Comparison of ENCODE assay signal across 15 mouse cellular contexts in genomic region chr11:8425226-8425570, GRCm38 (mm10).
DNase-seq lines count a peak whose midpoint lies in the region; ATAC-seq and TF ChIP-seq lines count a peak whose summit lies in the region.
"Had no signal": no experiment of that assay in that cellular context is flagged by ENCODE, and none has a peak within 500 bp of the region (broad histone marks: within the 10 kb centered on the region; RNA-seq: fewer than 3 reads in every experiment).

No protein-coding gene starts in this region.

- H3K27me3 ChIP-seq in forebrain, embryonic 11.5 days (ENCODE audit: control insufficient read depth, insufficient read depth, low read length), result no peaks in the 10 kb centered on the region
- H3K27me3 ChIP-seq in forebrain, embryonic 12.5 days, result no peaks in the 10 kb centered on the region
- H3K27me3 ChIP-seq in liver, adult 2 months (ENCODE audit: control insufficient read depth, insufficient read depth, low read length), result no peaks in the 10 kb centered on the region
- H3K27me3 ChIP-seq in limb, embryonic 15.5 days, result no peaks in the 10 kb centered on the region
- H3K27me3 ChIP-seq: heart, embryonic 15.5 days; intestine, embryonic 15.5 days; liver, embryonic 15.5 days had no signal

- H3K4me3 ChIP-seq in forebrain, embryonic 11.5 days (ENCODE audit: low read depth, low read length), result no peak overlapping the region
- no peak overlapping the region for H3K4me3 ChIP-seq in forebrain, embryonic 12.5 days (replicated peaks)
- no peak overlapping the region for H3K4me3 ChIP-seq in liver, adult 2 months (ENCODE audit: insufficient read depth, low read depth, low read length)
- H3K4me3 ChIP-seq in embryonic fibroblast, embryonic 13.5 days (ENCODE audit: insufficient read depth, low read length), result no peak overlapping the region
- H3K4me3 ChIP-seq in limb, embryonic 15.5 days, result no peak overlapping the region
- H3K4me3 ChIP-seq: heart, embryonic 15.5 days; intestine, embryonic 15.5 days; liver, embryonic 15.5 days had no signal

- no peak overlapping the region for H3K4me2 ChIP-seq in forebrain, embryonic 11.5 days (ENCODE audit: low read depth, low read length, severe bottlenecking)
- H3K4me2 ChIP-seq in forebrain, embryonic 12.5 days, result no peak overlapping the region
- H3K4me2 ChIP-seq in limb, embryonic 15.5 days, result no peak overlapping the region
- H3K4me2 ChIP-seq: intestine, embryonic 15.5 days; liver, embryonic 15.5 days had no signal

- WGBS in forebrain, embryonic 11.5 days, result 84% methylated on average over 5 of the region's 5 CpGs
- 86% methylated on average over 5 of the region's 5 CpGs for WGBS in forebrain, embryonic 12.5 days
- 85% methylated on average over 5 of the region's 5 CpGs for WGBS in liver, adult 2 months
- 76% methylated on average over 5 of the region's 5 CpGs for WGBS in limb, embryonic 15.5 days

- no peak for TF ChIP-seq CTCF in liver, adult 2 months (IDR thresholded peaks at IDR 0.05; ENCODE audit: low read depth, low read length)
- TF ChIP-seq CTCF in embryonic fibroblast, embryonic 13.5 days (IDR thresholded peaks at IDR 0.05; ENCODE audit: borderline replicate concordance, insufficient read depth, low read length), result no peak

- 0 out of 2 replicates have a peak, but pooled peaks have one; percentile 7 for ATAC-seq in forebrain, embryonic 11.5 days (replicated peaks; ENCODE audit: low FRiP score)
- ATAC-seq in forebrain, embryonic 12.5 days (ENCODE audit: low FRiP score), result no peak
- ATAC-seq in limb, embryonic 15.5 days (ENCODE audit: insufficient number of reproducible peaks, low FRiP score, low TSS enrichment, low read depth), result no peak

- no peak overlapping the region for H3K9ac ChIP-seq in forebrain, embryonic 11.5 days (ENCODE audit: low read length)
- no peak overlapping the region for H3K9ac ChIP-seq in forebrain, embryonic 12.5 days
- no peak overlapping the region for H3K9ac ChIP-seq in liver, adult 2 months (ENCODE audit: low read depth, low read length)
- no peak overlapping the region for H3K9ac ChIP-seq in limb, embryonic 15.5 days
- H3K9ac ChIP-seq: heart, embryonic 15.5 days; intestine, embryonic 15.5 days; liver, embryonic 15.5 days had no signal

- no peak overlapping the region for H3K27ac ChIP-seq in forebrain, embryonic 11.5 days (ENCODE audit: low read depth, low read length)
- no peak overlapping the region for H3K27ac ChIP-seq in forebrain, embryonic 12.5 days
- peak overlapping the region; percentile 30; the same call in 1 of the 2 replicates for H3K27ac ChIP-seq in liver, adult 2 months (replicated peaks; ENCODE audit: insufficient read depth, low read depth, low read length)
- H3K27ac ChIP-seq in embryonic fibroblast, embryonic 13.5 days (ENCODE audit: insufficient read depth, low read length), result peak overlapping the region; percentile 9; the same call in 1 of the 2 replicates
- peak overlapping the region; percentile 76; the same call in 1 of the 2 replicates for H3K27ac ChIP-seq in limb, embryonic 15.5 days
- H3K27ac ChIP-seq: heart, embryonic 15.5 days; intestine, embryonic 15.5 days; liver, embryonic 15.5 days had no signal

- no peak for TF ChIP-seq POLR2A in liver, adult 2 months (IDR thresholded peaks at IDR 0.05; ENCODE audit: extremely low read depth, insufficient read depth, low read length)
- TF ChIP-seq POLR2A in embryonic fibroblast, embryonic 13.5 days (IDR thresholded peaks at IDR 0.05; ENCODE audit: low read depth, low read length), result no peak

- no peaks in the 10 kb centered on the region for H3K79me2 ChIP-seq in liver, adult 2 months (ENCODE audit: control insufficient read depth, insufficient read depth, low read length)

- H3K9me3 ChIP-seq in forebrain, embryonic 11.5 days (ENCODE audit: control insufficient read depth, low read length), result no peaks in the 10 kb centered on the region
- H3K9me3 ChIP-seq in forebrain, embryonic 12.5 days, result no peaks in the 10 kb centered on the region
- no peaks in the 10 kb centered on the region for H3K9me3 ChIP-seq in limb, embryonic 15.5 days
- H3K9me3 ChIP-seq: heart, embryonic 15.5 days; intestine, embryonic 15.5 days; liver, embryonic 15.5 days had no signal

- H3K36me3 ChIP-seq in forebrain, embryonic 11.5 days (ENCODE audit: control insufficient read depth, insufficient read depth, low read length), result no peaks in the 10 kb centered on the region
- H3K36me3 ChIP-seq in forebrain, embryonic 12.5 days (replicated peaks), result no peaks in the 10 kb centered on the region
- no peaks in the 10 kb centered on the region for H3K36me3 ChIP-seq in liver, adult 2 months (ENCODE audit: control insufficient read depth, insufficient read depth, low read length)
- H3K36me3 ChIP-seq in limb, embryonic 15.5 days, result peaks cover 11% of the 10 kb centered on the region
- H3K36me3 ChIP-seq: liver, embryonic 15.5 days had no signal

- DNase-seq in forebrain, embryonic 11.5 days (ENCODE audit: low spot score), result no peak
- DNase-seq in liver, adult 2 months (ENCODE audit: extremely low read depth, low read depth, low spot score), result no peak
- no peak for DNase-seq in liver
- no peak for DNase-seq in thymus, postnatal 25 days
- no peak for DNase-seq in urinary bladder, adult 2 months (ENCODE audit: low spot score)
- DNase-seq: B cell, adult 2 months; gastrocnemius, postnatal 25 days; layer of hippocampus, adult 9-11 months; right cerebral cortex, postnatal 14 days had no signal

- no peaks in the 10 kb centered on the region for H3K4me1 ChIP-seq in forebrain, embryonic 11.5 days (replicated peaks; ENCODE audit: control insufficient read depth, insufficient read depth, low read length)
- H3K4me1 ChIP-seq in forebrain, embryonic 12.5 days, result peaks cover 7% of the 10 kb centered on the region
- peaks cover 2% of the 10 kb centered on the region; the same call in 1 of the 2 replicates for H3K4me1 ChIP-seq in liver, adult 2 months (ENCODE audit: control insufficient read depth, insufficient read depth, low read length)
- H3K4me1 ChIP-seq in embryonic fibroblast, embryonic 13.5 days (ENCODE audit: control insufficient read depth, insufficient read depth, low read length), result peaks cover 11% of the 10 kb centered on the region
- H3K4me1 ChIP-seq in limb, embryonic 15.5 days, result peaks cover 18% of the 10 kb centered on the region
- H3K4me1 ChIP-seq: liver, embryonic 15.5 days had no signal

Comparison
In these comparisons a context has a peak if more than half of its experiments do, and no peak if none do; other contexts are left out.
1. H3K27ac ChIP-seq: peak in liver, adult 2 months (single experiment), embryonic fibroblast, embryonic 13.5 days (single experiment) and limb, embryonic 15.5 days (single experiment); none in forebrain, embryonic 11.5 days (single experiment) and forebrain, embryonic 12.5 days (single experiment).